In the genomic region with DNA sequence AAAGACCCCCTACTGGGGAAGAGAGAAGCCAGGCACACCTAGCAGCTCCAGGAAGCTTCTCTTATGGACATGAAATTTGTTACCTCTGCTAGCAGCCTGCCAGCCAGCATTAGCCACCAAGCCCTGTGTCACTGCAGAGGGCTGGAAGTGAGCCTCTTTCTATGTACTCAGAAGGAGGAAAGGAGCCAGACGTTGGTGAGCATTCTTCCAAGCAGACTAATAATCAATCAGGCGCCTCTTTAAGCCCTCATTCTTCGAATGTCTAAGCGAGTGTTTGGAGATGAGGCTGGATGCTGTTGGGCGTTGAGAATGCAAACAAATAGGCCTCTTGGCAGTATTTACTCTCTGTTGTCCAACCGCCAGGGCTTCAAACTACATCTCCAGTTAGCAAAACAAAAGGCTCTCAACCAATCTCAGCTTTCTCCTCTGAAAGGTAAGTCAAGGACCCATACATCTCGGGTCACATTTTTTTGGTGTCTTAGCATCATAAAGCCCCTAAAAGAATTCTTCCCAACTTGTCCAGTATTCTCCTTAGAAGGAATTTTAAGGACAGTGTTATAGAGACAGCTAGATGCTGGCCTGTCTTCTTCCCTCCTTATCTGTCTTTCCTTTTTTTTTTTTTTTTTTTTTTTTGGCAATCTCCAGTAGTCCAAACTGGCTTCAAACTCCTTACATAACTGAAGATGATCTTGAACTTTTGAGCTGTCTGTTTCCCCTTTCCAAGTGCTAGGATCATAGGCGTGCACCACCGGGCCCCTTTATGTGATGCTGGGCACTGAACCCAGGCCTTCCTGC, we compare ENCODE assay signal across 20 mouse cellular contexts. TPM values are rescaled to one million over a fixed set of nuclear protein-coding genes. Genes with fewer than 3 reads are reported as not detected.
DNase-seq lines count a peak whose midpoint lies in the region; ATAC-seq and TF ChIP-seq lines count a peak whose summit lies in the region.
"Had no signal": no experiment of that assay in that cellular context is flagged by ENCODE, and none has a peak within 500 bp of the region (broad histone marks: within the 10 kb centered on the region; RNA-seq: fewer than 3 reads in every experiment).

No protein-coding gene starts in this region.

- no peak overlapping the region for H3K9ac ChIP-seq in lung, embryonic 15.5 days
- H3K9ac ChIP-seq: heart, embryonic 15.5 days; intestine, embryonic 15.5 days had no signal

- peaks cover 3% of the 10 kb centered on the region; the same call in 1 of the 2 replicates for H3K4me1 ChIP-seq in cerebellum, adult 2 months (ENCODE audit: control insufficient read depth, insufficient read depth, low read length)
- 0 out of 2 replicates have a peak, but pooled peaks cover 6% of the 10 kb centered on the region for H3K4me1 ChIP-seq in lung, embryonic 15.5 days
- no peaks in the 10 kb centered on the region for H3K4me1 ChIP-seq in forebrain, embryonic 10.5 days
- H3K4me1 ChIP-seq: heart, embryonic 15.5 days; intestine, embryonic 15.5 days; limb, embryonic 10.5 days had no signal

- H3K27ac ChIP-seq in cerebellum, adult 2 months (ENCODE audit: insufficient read depth, low read length) = 0 out of 2 replicates have a peak overlapping the region, but pooled peaks have one; percentile 63
- peak overlapping the region; percentile 72 for H3K27ac ChIP-seq in lung, embryonic 15.5 days
- H3K27ac ChIP-seq in forebrain, embryonic 10.5 days = no peak overlapping the region
- H3K27ac ChIP-seq: gastrocnemius, adult 2 months; heart, embryonic 15.5 days; hindbrain, embryonic 10.5 days; intestine, embryonic 15.5 days; left cerebral cortex, adult 2 months; limb, embryonic 10.5 days had no signal

- no peaks in the 10 kb centered on the region for H3K36me3 ChIP-seq in lung, embryonic 15.5 days
- no peaks in the 10 kb centered on the region for H3K36me3 ChIP-seq in forebrain, embryonic 10.5 days (replicated peaks)
- H3K36me3 ChIP-seq: heart, embryonic 15.5 days; hindbrain, embryonic 10.5 days; intestine, embryonic 15.5 days; limb, embryonic 10.5 days had no signal

- 46% methylated on average over 9 of the region's 9 CpGs for WGBS in cerebellum, adult 2 months
- WGBS in lung, embryonic 15.5 days = 15% methylated on average over 9 of the region's 9 CpGs
- 54% methylated on average over 9 of the region's 9 CpGs for WGBS in forebrain, embryonic 10.5 days

- peak; percentile 40 to 53 for DNase-seq in cerebellum, adult 2 months
- DNase-seq in cerebellum, adult 9-10 months = no peak
- peak; percentile 4 for DNase-seq in urinary bladder, postnatal 14 days (ENCODE audit: low spot score)
- no peak for DNase-seq in urinary bladder, postnatal 25 days (ENCODE audit: low spot score)
- DNase-seq in forebrain, embryonic 10.5 days (ENCODE audit: extremely low spot score, low spot score) = no peak
- no peak for DNase-seq in kidney, adult 8-10 months
- no peak for DNase-seq in heart, adult 18-20 months
- DNase-seq: gastrocnemius, adult 2 months; heart, adult 11 months; kidney, postnatal 14 days; midbrain, embryonic 14.5 days had no signal

- no peak for TF ChIP-seq CTCF in cerebellum, adult 2 months (IDR thresholded peaks at IDR 0.05; ENCODE audit: borderline replicate concordance, insufficient read depth, low read depth, low read length)

- no peak overlapping the region for H3K4me2 ChIP-seq in lung, embryonic 15.5 days
- H3K4me2 ChIP-seq: heart, embryonic 15.5 days; intestine, embryonic 15.5 days; liver, embryonic 11.5 days had no signal

- H3K9me3 ChIP-seq in lung, embryonic 15.5 days = no peaks in the 10 kb centered on the region
- no peaks in the 10 kb centered on the region for H3K9me3 ChIP-seq in forebrain, embryonic 10.5 days
- H3K9me3 ChIP-seq: heart, embryonic 15.5 days; hindbrain, embryonic 10.5 days; intestine, embryonic 15.5 days; limb, embryonic 10.5 days had no signal

- no peaks in the 10 kb centered on the region for H3K27me3 ChIP-seq in cerebellum, adult 2 months (ENCODE audit: control insufficient read depth, insufficient read depth, low read length)
- H3K27me3 ChIP-seq in lung, embryonic 15.5 days = no peaks in the 10 kb centered on the region
- H3K27me3 ChIP-seq in forebrain, embryonic 10.5 days (ENCODE audit: poor library complexity, severe bottlenecking) = no peaks in the 10 kb centered on the region
- H3K27me3 ChIP-seq: heart, embryonic 15.5 days; intestine, embryonic 15.5 days had no signal

- ATAC-seq in lung, embryonic 15.5 days (ENCODE audit: borderline replicate concordance, extremely low read depth, low FRiP score, low TSS enrichment) = peak; percentile 81
- ATAC-seq: intestine, embryonic 15.5 days had no signal

- no peak for TF ChIP-seq POLR2A in cerebellum, adult 2 months (IDR thresholded peaks at IDR 0.05; ENCODE audit: borderline replicate concordance, insufficient read depth, low read length)

- no peak overlapping the region for H3K4me3 ChIP-seq in cerebellum, adult 2 months (replicated peaks; ENCODE audit: insufficient read depth, low read depth, low read length)
- H3K4me3 ChIP-seq in lung, embryonic 15.5 days = no peak overlapping the region
- H3K4me3 ChIP-seq in forebrain, embryonic 10.5 days = no peak overlapping the region
- H3K4me3 ChIP-seq: erythroblast, embryonic 14.5 days; gastrocnemius, adult 2 months; heart, embryonic 15.5 days; hindbrain, embryonic 10.5 days; intestine, embryonic 15.5 days; left cerebral cortex, adult 2 months; limb, embryonic 10.5 days had no signal

RNA-seq across cellular contexts. Expression of gene Tamm41, which starts 39.3 kb away (rescaled TPM):
- polyA plus RNA-seq in cerebellum, adult 2 months (2012; rRNA removed) = 28.5 and 32.4 TPM in 2 replicates
- polyA plus RNA-seq in lung, embryonic 15.5 days (2015; fragmentation: Nextera tagmentation; extraction: Ambion mirVana) = 61.1 and 62.2 TPM in 2 replicates
- polyA plus RNA-seq in forebrain, embryonic 10.5 days (2016; fragmentation: Nextera tagmentation; extraction: Ambion mirVana) = 103 and 104 TPM in 2 replicates
- 10 to 100 TPM; 11.1 to 11.4 TPM for total RNA-seq in heart, adult 18-20 months (2021)

RNA-seq across cellular contexts. Expression of gene Syn2, which starts 57.7 kb away (rescaled TPM):
- polyA plus RNA-seq in cerebellum, adult 2 months (2012; rRNA removed) = 272 and 292 TPM in 2 replicates
- 1.6 and 2.1 TPM in 2 replicates for polyA plus RNA-seq in lung, embryonic 15.5 days (2015; fragmentation: Nextera tagmentation; extraction: Ambion mirVana)
- polyA plus RNA-seq in forebrain, embryonic 10.5 days (2016; fragmentation: Nextera tagmentation; extraction: Ambion mirVana) = 0.27 and 0.63 TPM in 2 replicates
- 1 to 10 TPM; 4.4 to 5.5 TPM for total RNA-seq in heart, adult 18-20 months (2021)
- total RNA-seq: neutrophil, adult 5-6 weeks had no signal
- polyA plus RNA-seq: erythroblast, embryonic 14.5 days had no signal

Comparison
In these comparisons a context has a peak if more than half of its experiments do, and no peak if none do; other contexts are left out.
1. DNase-seq: peak in cerebellum, adult 2 months (2 of 2) and urinary bladder, postnatal 14 days (single experiment); none in cerebellum, adult 9-10 months (single experiment), urinary bladder, postnatal 25 days (single experiment), forebrain, embryonic 10.5 days (single experiment), kidney, adult 8-10 months (0 of 2) and heart, adult 18-20 months (0 of 2).
2. RNA of gene Syn2, which starts 57.7 kb away (polyA plus RNA-seq): 272 to 292 TPM in cerebellum, adult 2 months; 1.6 to 2.1 TPM in lung, embryonic 15.5 days and 0.27 to 0.63 TPM in forebrain, embryonic 10.5 days; every median in the first group is over 10 times any median in the second.